Mouse (Mus musculus): ENCODE results near the gene Chmp3. TPM values are rescaled to one million over a fixed set of nuclear protein-coding genes. Genes with fewer than 3 reads are reported as not detected.

Chmp3 gene
- 63.2 and 63.8 TPM in 2 replicates for polyA plus RNA-seq (2016; fragmentation: Nextera tagmentation; extraction: Ambion mirVana)

DNA sequence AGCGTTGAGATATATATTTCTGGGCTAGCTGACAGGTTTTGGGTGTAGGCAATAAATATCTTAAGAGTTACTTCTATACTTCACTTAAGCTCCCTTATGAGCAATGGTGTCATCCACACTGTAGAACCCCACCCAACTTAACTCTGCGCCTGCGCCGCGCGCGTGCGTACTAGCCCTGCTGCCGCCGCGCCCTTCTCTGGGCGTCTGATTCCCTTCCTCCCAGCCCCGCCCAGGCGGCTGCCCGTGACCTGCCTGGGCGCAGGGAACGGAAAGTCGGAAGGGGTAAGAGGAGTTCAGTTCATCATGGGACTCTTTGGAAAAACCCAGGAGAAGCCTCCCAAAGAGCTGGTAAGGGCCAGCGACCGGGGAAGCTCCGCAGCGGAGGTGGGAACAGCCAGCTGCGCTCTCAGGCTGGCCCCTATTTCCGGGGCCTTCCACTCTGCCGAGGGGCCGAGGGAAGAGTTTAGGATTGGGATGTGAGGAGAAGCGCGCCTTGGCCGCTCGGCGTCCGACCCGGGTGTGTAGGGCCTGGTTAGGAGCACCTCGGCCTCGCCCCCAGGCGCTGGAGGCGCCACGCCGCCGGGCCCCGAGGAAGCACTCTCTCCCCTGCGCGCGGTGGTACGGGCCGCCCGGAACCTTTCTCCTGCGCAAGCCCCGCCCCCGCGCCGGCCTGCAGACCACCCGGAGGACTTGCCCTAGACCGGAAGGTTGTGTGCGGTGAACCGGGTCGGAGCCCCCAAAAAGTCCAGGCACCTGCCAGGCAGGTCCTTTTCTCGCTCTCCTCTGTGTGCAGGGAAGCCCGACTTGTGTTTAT lies at the start of gene Chmp3:
TSS of gene Chmp3 (plus strand) at position 112 of the 814 bp plus-strand sequence.
- no peaks in the 10 kb centered on the region for H3K9me3 ChIP-seq (replicated peaks)
- peak; percentile 99 for ATAC-seq (ENCODE audit: insufficient number of reproducible peaks, low FRiP score)
- peak within 1 kb of the TSS; percentile 66 for H3K4me2 ChIP-seq
- H3K27ac ChIP-seq (ENCODE audit: poor library complexity, severe bottlenecking): peak within 1 kb of the TSS; percentile 98
- no peaks in the 10 kb centered on the region for H3K27me3 ChIP-seq (replicated peaks)
- WGBS: under 1% methylated on average over 59 of the region's 59 CpGs
- H3K4me3 ChIP-seq: peak within 1 kb of the TSS; percentile 83
- peak within 1 kb of the TSS; percentile 95 for H3K9ac ChIP-seq
- peaks cover 7% of the 10 kb centered on the region; the same call in 1 of the 2 replicates for H3K36me3 ChIP-seq
- peaks cover 3% of the 10 kb centered on the region; the same call in 1 of the 2 replicates for H3K4me1 ChIP-seq (replicated peaks)

DNA sequence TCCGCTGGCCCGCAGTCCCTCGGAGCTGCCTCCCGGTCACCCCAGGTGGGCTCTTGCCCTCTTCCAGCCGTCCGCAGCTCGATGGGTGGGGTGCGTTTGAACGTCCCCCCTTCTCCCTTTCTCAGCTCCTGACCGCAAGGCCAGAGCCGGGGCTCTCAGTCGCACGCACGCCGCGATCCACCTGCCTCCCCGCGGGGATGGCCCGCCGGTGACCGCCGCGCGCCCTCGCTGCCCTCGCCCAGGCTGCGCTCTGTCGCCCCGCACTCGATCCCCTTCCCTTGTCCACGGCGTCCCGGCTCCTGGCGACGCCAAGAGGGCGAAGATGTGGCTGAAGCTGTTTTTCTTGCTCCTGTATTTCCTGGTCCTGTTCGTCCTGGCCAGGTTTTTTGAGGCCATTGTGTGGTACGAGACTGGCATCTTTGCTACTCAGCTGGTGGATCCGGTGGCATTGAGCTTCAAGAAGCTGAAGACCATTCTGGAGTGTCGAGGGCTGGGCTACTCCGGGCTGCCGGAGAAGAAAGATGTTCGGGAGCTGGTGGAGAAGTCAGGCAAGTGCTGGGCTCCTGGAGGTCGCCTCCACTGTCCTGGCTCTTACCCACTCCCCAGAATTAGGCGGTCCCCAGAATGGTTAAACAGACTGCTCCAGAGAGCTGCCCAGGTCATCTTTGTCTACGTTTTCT lies 49.1 kb upstream of the Chmp3 start:
- peak overlapping the region; percentile 98 for H3K4me3 ChIP-seq

DNA sequence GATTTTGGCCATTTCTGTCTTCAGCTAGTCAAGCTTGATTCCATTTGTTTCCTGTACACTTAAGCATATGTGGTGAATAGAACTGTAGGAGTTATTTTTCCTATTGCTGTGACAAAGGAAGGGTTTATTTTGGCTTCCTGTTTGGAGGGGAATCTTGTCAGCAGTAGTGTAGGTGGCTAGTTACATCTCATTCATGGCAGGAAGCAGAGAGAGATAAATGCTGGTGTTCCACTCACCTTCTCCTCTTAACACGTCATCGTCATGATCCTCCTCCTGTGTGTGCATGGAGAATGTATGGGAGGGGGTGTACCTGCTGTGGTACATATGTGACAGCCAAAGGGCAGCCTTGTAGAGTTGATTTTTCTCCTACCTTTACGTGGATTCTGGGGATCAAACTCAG lies 43.0 kb upstream of the Chmp3 start:
- no peak overlapping the region for H3K27ac ChIP-seq (ENCODE audit: poor library complexity, severe bottlenecking)
- H3K4me2 ChIP-seq: no peak overlapping the region
- H3K9me3 ChIP-seq (replicated peaks): no peaks in the 10 kb centered on the region
- ATAC-seq (ENCODE audit: insufficient number of reproducible peaks, low FRiP score): no peak
- peaks cover 11% of the 10 kb centered on the region for H3K4me1 ChIP-seq (replicated peaks)
- 61% methylated on average over 3 of the region's 3 CpGs for WGBS
- H3K9ac ChIP-seq: no peak overlapping the region
- H3K4me3 ChIP-seq: no peak overlapping the region
- peaks cover 27% of the 10 kb centered on the region for H3K36me3 ChIP-seq
- H3K27me3 ChIP-seq (replicated peaks): no peaks in the 10 kb centered on the region

More for the DNA sequence above, 49.1 kb upstream of the Chmp3 start:
- Histone ChIP-seq H3K27me3 (replicated peaks) (no peaks in the 10 kb centered on the region), H3K36me3 (peaks cover 14% of the 10 kb centered on the region), H3K4me1 (replicated peaks) (peaks cover 6% of the 10 kb centered on the region), H3K4me2 (peak overlapping the region; percentile 92), H3K9me3 (replicated peaks) (no peaks in the 10 kb centered on the region), H3K9ac (peak overlapping the region; percentile 99), H3K27ac (ENCODE audit: poor library complexity, severe bottlenecking) (peak overlapping the region; percentile 100)
- peak; percentile 72 for ATAC-seq (ENCODE audit: insufficient number of reproducible peaks, low FRiP score)
- WGBS: under 1% methylated on average over 46 of the region's 46 CpGs

DNA sequence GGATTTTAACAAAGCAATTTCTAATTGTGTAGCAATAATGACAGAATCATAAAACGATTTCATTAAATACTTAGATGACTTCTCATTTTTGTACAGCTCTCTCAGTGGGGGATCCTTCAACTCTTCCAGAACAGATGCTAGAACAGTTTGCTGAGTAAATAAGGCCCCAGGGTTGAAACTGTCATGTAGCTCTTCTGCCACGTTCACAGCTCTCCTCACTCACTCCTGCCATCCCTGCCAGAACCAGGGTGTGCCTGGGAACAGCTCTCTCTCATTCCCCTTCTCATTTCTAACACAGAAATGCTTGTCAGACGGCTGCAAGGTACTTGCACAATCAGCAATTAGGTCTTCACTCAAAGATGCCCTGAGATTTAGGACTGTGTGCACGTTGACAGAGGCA lies 40.6 kb upstream of the Chmp3 start:
- Histone ChIP-seq H3K27ac (ENCODE audit: poor library complexity, severe bottlenecking) (no peak overlapping the region), H3K9me3 (replicated peaks) (no peaks in the 10 kb centered on the region), H3K9ac (no peak overlapping the region), H3K4me1 (replicated peaks) (peaks cover 5% of the 10 kb centered on the region), H3K27me3 (replicated peaks) (no peaks in the 10 kb centered on the region), H3K4me3 (no peak overlapping the region), H3K4me2 (no peak overlapping the region), H3K36me3 (peaks cover 25% of the 10 kb centered on the region)
- ATAC-seq (ENCODE audit: insufficient number of reproducible peaks, low FRiP score): no peak
- 51% methylated on average over 4 of the region's 4 CpGs for WGBS

DNA sequence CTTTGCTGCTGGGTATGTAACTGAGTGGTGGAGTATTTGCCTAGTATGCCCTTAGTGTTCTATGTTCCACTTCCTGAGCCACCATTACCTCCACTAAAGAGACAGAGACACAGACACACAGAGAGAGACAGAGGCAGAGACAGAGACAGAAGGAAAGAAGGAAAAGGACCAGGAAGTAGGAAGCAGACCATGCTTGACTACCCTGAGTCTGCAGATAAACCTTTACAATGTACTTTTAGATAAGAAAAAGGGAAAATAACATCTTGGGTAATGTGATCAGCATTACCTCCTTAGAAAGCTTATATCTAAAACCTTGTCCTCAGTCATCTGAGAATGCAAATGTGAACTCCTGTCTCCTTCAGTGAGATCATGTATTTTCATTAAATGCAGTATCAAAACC lies 39.9 kb upstream of the Chmp3 start:
- H3K4me2 ChIP-seq: no peak overlapping the region
- H3K4me3 ChIP-seq: no peak overlapping the region
- H3K9me3 ChIP-seq (replicated peaks): no peaks in the 10 kb centered on the region
- no peak for ATAC-seq (ENCODE audit: insufficient number of reproducible peaks, low FRiP score)
- peaks cover 5% of the 10 kb centered on the region for H3K4me1 ChIP-seq (replicated peaks)
- H3K27me3 ChIP-seq (replicated peaks): no peaks in the 10 kb centered on the region
- H3K36me3 ChIP-seq: peaks cover 24% of the 10 kb centered on the region
- no peak overlapping the region for H3K9ac ChIP-seq
- no peak overlapping the region for H3K27ac ChIP-seq (ENCODE audit: poor library complexity, severe bottlenecking)

DNA sequence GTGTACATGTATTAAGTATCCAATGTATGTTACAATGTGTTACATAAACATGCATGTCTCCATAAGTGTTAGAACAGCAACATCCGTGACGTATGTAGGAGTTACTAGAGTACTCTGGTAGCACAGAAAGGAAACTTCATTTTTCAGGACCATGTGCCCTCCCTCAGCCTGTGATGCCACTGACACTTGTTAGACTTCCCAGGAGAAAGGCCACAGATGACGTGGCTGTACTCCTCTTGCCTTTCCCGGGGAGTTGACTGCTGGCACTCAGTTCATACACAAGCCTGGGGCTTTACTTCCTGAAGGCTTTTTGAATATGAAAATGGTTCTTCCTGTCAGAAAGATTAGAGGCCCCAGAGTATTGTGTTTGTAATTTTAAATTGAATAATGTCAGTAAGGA lies 39.5 kb upstream of the Chmp3 start:
- Histone ChIP-seq H3K27me3 (replicated peaks) (no peaks in the 10 kb centered on the region), H3K9me3 (replicated peaks) (no peaks in the 10 kb centered on the region), H3K27ac (ENCODE audit: poor library complexity, severe bottlenecking) (no peak overlapping the region), H3K9ac (no peak overlapping the region), H3K4me2 (no peak overlapping the region), H3K4me3 (no peak overlapping the region), H3K36me3 (peaks cover 25% of the 10 kb centered on the region), H3K4me1 (replicated peaks) (peaks cover 5% of the 10 kb centered on the region)
- 85% methylated on average over 4 of the region's 4 CpGs for WGBS
- no peak for ATAC-seq (ENCODE audit: insufficient number of reproducible peaks, low FRiP score)

DNA sequence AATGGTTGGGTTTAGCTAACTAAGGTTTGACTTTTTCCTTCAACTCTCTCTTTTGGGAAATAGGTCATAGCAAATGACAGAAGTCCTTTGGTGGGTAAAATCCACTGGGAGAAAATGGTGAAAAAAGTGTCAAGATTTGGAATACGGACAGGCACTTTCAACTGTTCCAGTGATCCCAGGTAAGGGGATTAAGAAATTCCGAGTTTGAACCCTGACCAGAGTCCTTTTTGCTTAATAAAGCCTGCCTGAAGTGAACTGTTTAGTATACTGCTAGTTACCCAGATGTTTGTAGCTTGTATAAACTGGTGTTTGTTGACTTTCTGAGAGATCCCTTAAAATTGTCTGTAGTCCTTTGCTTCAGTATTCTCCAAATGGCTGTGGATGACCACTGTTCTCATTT lies 37.9 kb upstream of the Chmp3 start:
- no peak overlapping the region for H3K27ac ChIP-seq (ENCODE audit: poor library complexity, severe bottlenecking)
- no peak for ATAC-seq (ENCODE audit: insufficient number of reproducible peaks, low FRiP score)
- no peaks in the 10 kb centered on the region for H3K27me3 ChIP-seq (replicated peaks)
- H3K9ac ChIP-seq: no peak overlapping the region
- 90% methylated on average over 2 of the region's 2 CpGs for WGBS
- no peak overlapping the region for H3K4me3 ChIP-seq
- peaks cover 30% of the 10 kb centered on the region for H3K36me3 ChIP-seq
- peaks cover 1% of the 10 kb centered on the region for H3K4me1 ChIP-seq (replicated peaks)
- no peak overlapping the region for H3K4me2 ChIP-seq
- H3K9me3 ChIP-seq (replicated peaks): no peaks in the 10 kb centered on the region

DNA sequence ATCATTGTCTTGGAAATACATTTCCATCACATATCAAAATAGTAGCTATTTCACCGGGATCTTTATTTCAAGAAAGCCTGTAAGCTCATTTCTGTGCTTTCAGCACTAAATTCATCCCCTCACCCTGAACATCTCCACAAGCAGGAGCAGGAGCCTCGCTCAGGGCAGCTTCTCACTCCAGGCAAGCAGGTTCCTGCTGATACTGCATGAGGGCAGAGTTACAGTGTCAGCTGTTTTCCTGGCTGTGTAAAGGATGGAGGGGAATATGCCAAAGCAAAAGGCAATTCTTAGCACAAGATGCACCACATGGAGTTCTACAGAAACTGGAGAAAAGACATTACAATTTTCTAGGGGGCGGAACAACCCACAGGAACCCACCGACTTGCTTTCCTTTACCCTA lies 24.1 kb upstream of the Chmp3 start:
- H3K27me3 ChIP-seq (replicated peaks): no peaks in the 10 kb centered on the region
- no peak overlapping the region for H3K4me3 ChIP-seq
- H3K9me3 ChIP-seq (replicated peaks): no peaks in the 10 kb centered on the region
- H3K36me3 ChIP-seq: peaks cover 4% of the 10 kb centered on the region; the same call in 1 of the 2 replicates
- no peak for ATAC-seq (ENCODE audit: insufficient number of reproducible peaks, low FRiP score)
- no peaks in the 10 kb centered on the region for H3K4me1 ChIP-seq (replicated peaks)
- H3K4me2 ChIP-seq: no peak overlapping the region
- H3K9ac ChIP-seq: no peak overlapping the region
- WGBS: 83% methylated on average over 4 of the region's 4 CpGs
- no peak overlapping the region for H3K27ac ChIP-seq (ENCODE audit: poor library complexity, severe bottlenecking)

DNA sequence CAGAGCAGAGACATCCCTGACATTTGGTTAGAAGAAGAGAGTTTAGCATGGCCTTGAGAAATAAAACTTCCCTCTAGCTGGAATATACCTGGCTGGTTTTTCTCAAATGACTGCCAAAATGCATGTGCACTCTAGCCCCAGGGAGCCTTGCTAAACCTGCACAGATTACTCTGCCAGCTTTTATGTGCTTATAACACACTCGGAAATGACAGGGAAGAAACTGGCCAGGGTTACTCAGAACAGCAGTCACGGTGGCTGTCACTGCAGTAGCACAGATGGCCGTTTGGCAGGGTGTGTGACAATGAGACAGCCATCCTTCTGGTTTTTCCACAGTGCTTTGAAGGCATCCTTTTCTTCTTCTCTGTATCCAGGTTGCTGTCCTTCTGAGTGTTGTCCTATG lies 18.0 kb upstream of the Chmp3 start:
- ATAC-seq (ENCODE audit: insufficient number of reproducible peaks, low FRiP score): no peak
- Histone ChIP-seq H3K27ac (ENCODE audit: poor library complexity, severe bottlenecking) (no peak overlapping the region), H3K4me1 (replicated peaks) (no peaks in the 10 kb centered on the region), H3K9ac (no peak overlapping the region), H3K4me2 (no peak overlapping the region), H3K9me3 (replicated peaks) (no peaks in the 10 kb centered on the region), H3K4me3 (no peak overlapping the region), H3K36me3 (no peaks in the 10 kb centered on the region), H3K27me3 (replicated peaks) (no peaks in the 10 kb centered on the region)
- 47% methylated on average over 3 of the region's 3 CpGs for WGBS

DNA sequence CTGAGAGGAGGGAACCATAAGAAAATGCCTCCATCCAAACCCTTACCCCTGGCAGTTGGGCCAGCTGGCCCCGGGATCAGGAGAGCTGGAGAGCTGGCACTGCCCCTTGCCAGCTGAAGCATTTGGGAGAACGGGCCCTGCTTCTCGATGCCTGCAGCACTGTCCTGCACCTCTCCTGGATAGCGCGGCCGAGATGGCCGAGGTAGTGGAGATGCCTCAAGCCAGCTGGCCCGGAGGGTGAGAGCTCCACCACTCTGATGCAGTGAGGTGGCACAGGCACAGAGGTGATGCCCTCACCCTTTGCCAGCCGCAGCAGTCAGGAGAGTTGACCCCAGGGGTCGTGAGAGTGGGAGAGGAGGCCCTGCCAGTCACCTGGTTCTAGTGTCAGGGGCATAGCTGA lies 16.5 kb upstream of the Chmp3 start:
- no peak for ATAC-seq (ENCODE audit: insufficient number of reproducible peaks, low FRiP score)
- WGBS: 80% methylated on average over 10 of the region's 10 CpGs

DNA sequence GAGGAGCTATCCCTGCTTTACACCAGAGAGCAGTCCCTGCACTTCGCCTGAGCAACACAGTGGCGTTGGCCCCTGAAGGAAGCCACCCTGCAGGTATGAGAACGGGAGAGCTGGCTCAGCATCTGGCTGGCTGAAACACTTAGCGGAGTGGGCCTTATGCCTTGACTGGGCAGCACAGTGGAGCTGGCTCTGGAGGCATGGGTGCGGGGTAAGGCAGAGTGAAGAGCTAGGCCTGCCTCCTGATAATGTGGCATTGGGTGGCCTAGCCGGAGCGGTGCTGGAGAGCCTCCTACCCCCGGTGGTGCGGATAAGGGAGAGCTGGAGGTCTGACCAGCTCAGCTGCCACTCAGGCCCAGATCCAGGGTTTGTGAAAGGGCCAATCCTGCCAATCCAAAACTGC lies 15.8 kb upstream of the Chmp3 start:
- WGBS: 82% methylated on average over 9 of the region's 9 CpGs

More for the DNA sequence above, 16.5 kb upstream of the Chmp3 start:
- H3K4me3 ChIP-seq: no peak overlapping the region
- H3K4me1 ChIP-seq (replicated peaks): no peaks in the 10 kb centered on the region
- no peaks in the 10 kb centered on the region for H3K36me3 ChIP-seq
- H3K27me3 ChIP-seq (replicated peaks): no peaks in the 10 kb centered on the region
- no peak overlapping the region for H3K27ac ChIP-seq (ENCODE audit: poor library complexity, severe bottlenecking)
- H3K9me3 ChIP-seq (replicated peaks): no peaks in the 10 kb centered on the region
- no peak overlapping the region for H3K9ac ChIP-seq
- H3K4me2 ChIP-seq: no peak overlapping the region

More for the DNA sequence above, 15.8 kb upstream of the Chmp3 start:
- Histone ChIP-seq H3K4me2 (no peak overlapping the region), H3K9me3 (replicated peaks) (no peaks in the 10 kb centered on the region), H3K4me1 (replicated peaks) (no peaks in the 10 kb centered on the region), H3K9ac (no peak overlapping the region), H3K27me3 (replicated peaks) (no peaks in the 10 kb centered on the region), H3K27ac (ENCODE audit: poor library complexity, severe bottlenecking) (no peak overlapping the region), H3K4me3 (no peak overlapping the region), H3K36me3 (no peaks in the 10 kb centered on the region)
- no peak for ATAC-seq (ENCODE audit: insufficient number of reproducible peaks, low FRiP score)

Measured in heart, embryonic 12.5 days (tissue).